Mouse (Mus musculus) hindbrain, embryonic 13.5 days (tissue): ENCODE measurements around the gene Nr2c2. TPM values are rescaled to one million over a fixed set of nuclear protein-coding genes. Genes with fewer than 3 reads are reported as not detected.

ENCODE experiments used
- ATAC-seq: fragments of 200-750 bp; cut with Nextera tagmentation; 2 replicates; pipeline ENCODE4 v1.8.0; 2017; ENCODE audit warnings: moderate TSS enrichment; ENCODE audit not compliant: low FRiP score
- H3K27ac ChIP-seq: fragments of 300-500 bp; sonication (generic); 2 replicates; pipeline ENCODE4 v1.5.1; 2015; ENCODE audit warnings: inconsistent platforms, mild to moderate bottlenecking, moderate library complexity
- H3K27me3 ChIP-seq: fragments of 300-500 bp; sonication (generic); 2 replicates; pipeline ENCODE4 v1.6.1; 2015; ENCODE audit warnings: mild to moderate bottlenecking, inconsistent platforms
- H3K36me3 ChIP-seq: fragments of 300-500 bp; sonication (generic); 2 replicates; pipeline ENCODE4 v1.6.1; 2015; ENCODE audit warnings: mild to moderate bottlenecking, inconsistent platforms
- H3K4me1 ChIP-seq: fragments of 300-500 bp; sonication (generic); replicated peaks from 2 replicates; pipeline ENCODE4 v1.6.1; 2015; ENCODE audit warnings: inconsistent platforms
- H3K4me2 ChIP-seq: fragments of 300-500 bp; sonication (generic); 2 replicates; pipeline ENCODE4 v1.6.1; 2015; ENCODE audit warnings: inconsistent platforms, mild to moderate bottlenecking, moderate library complexity
- H3K4me3 ChIP-seq: fragments of 300-500 bp; sonication (generic); 2 replicates; pipeline ENCODE4 v1.5.1; 2015; ENCODE audit warnings: mild to moderate bottlenecking, inconsistent platforms
- H3K9ac ChIP-seq: fragments of 300-500 bp; sonication (generic); 2 replicates; pipeline ENCODE4 v1.6.1; 2015; ENCODE audit warnings: mild to moderate bottlenecking, inconsistent platforms
- H3K9me3 ChIP-seq: fragments of 300-500 bp; sonication (generic); 2 replicates; pipeline ENCODE4 v1.6.1; 2016; ENCODE audit warnings: inconsistent platforms
- WGBS: fragments of 180-500 bp; shearing (Covaris S2); methylation state at CpG from one replicate; pipeline ENCODE4 v1.1.7; 2015; 5-methylcytosine and 5-hydroxymethylcytosine counted together
- polyA plus RNA-seq: library from polyadenylated mRNA; unstranded; fragments of >200 nt; fragmentation: Nextera tagmentation; extraction: Ambion mirVana; gene quantifications from 2 replicates; pipeline ENCODE4 v1.2.1, GENCODE M21; 2015

Gene Nr2c2
- 22.9 and 23.7 TPM in 2 replicates for polyA plus RNA-seq

DNA sequence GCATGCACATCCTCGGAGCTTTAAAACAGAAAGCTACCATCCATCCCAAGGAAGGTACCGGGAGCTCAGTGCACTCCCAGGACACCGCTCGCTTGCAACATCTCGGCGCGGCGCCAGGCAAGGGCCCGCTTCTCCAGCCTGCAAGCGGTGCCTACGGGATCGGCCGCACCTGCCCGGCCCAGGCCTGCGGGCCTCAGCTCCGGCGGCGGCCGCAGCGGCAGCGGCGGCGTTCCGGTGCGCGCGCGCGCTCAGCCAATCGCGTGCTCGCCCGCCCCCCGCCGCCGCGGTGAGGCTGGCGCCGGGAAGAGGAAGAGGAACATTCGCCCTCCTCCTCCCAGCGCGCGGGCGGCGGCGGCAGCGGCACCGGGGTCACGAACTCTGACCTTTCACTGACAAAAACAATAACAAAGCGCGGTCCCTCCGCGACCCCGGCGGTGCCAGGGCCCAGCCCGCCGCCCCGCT is at the start of gene Nr2c2:
Gene Nr2c2, plus strand, starts transcription at position 261 of the 462 bp plus-strand sequence.
- Histone ChIP-seq H3K4me2 (peak within 1 kb of the TSS; percentile 80), H3K4me3 (peak within 1 kb of the TSS; percentile 94), H3K27ac (peak within 1 kb of the TSS; percentile 99), H3K9me3 (no peaks in the 10 kb centered on the region), H3K4me1 (peaks cover 39% of the 10 kb centered on the region), H3K36me3 (no peaks in the 10 kb centered on the region), H3K9ac (peak within 1 kb of the TSS; percentile 97), H3K27me3 (no peaks in the 10 kb centered on the region)
- WGBS: 1% methylated on average over 25 of the region's 58 CpGs
- ATAC-seq: peak; percentile 63

DNA sequence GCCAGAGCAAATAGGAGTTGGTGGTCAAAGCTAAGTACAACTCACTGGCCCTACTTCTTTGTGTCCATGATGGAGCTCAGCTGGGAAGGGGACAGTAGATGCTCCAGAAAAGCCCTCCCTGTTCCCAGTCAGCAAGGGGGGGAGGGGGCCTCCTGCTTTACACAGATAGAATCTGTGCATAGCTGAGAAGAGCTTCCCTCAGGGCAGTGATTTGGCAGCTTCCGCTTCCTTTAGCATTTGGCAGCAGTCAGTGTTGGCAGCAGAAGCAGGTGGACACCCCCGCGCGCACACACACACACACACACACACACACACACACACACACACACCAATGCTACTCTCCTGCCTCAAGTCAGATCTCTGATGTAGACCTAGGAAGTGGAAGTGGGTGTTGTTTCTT is 49.1 kb upstream of the Nr2c2 start:
- Histone ChIP-seq H3K9ac (no peak overlapping the region), H3K9me3 (no peaks in the 10 kb centered on the region), H3K36me3 (0 out of 2 replicates have a peak, but pooled peaks cover 4% of the 10 kb centered on the region), H3K27ac (no peak overlapping the region), H3K27me3 (no peaks in the 10 kb centered on the region), H3K4me1 (no peaks in the 10 kb centered on the region), H3K4me2 (no peak overlapping the region), H3K4me3 (no peak overlapping the region)
- 85% methylated on average over 4 of the region's 4 CpGs for WGBS
- ATAC-seq: no peak

DNA sequence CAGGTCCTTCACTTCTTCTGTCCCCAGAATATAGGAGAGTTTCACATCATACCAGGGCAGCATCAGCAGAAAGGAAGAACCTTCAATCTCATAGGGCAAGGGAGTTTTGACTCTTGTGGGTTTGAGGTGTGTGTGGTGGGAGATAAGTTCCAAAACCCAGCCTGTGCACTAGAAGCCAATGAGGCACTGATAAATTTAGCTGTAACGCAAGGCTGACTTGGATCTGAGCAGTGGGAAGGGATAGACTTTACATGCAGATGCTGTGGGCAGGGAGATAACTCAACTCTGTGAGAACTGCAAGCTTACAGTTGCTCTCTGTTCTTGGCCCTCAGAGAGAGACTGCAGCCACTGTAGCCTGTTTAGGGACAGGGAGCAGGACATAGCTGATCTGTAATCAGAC is 48.3 kb upstream of the Nr2c2 start:
- H3K9ac ChIP-seq: no peak overlapping the region
- H3K4me2 ChIP-seq: no peak overlapping the region
- no peak overlapping the region for H3K27ac ChIP-seq
- 85% methylated on average over 1 of the region's 1 CpGs for WGBS
- H3K9me3 ChIP-seq: no peaks in the 10 kb centered on the region
- no peak overlapping the region for H3K4me3 ChIP-seq
- 0 out of 2 replicates have a peak, but pooled peaks cover 4% of the 10 kb centered on the region for H3K36me3 ChIP-seq
- H3K4me1 ChIP-seq: no peaks in the 10 kb centered on the region
- no peak for ATAC-seq
- H3K27me3 ChIP-seq: no peaks in the 10 kb centered on the region

DNA sequence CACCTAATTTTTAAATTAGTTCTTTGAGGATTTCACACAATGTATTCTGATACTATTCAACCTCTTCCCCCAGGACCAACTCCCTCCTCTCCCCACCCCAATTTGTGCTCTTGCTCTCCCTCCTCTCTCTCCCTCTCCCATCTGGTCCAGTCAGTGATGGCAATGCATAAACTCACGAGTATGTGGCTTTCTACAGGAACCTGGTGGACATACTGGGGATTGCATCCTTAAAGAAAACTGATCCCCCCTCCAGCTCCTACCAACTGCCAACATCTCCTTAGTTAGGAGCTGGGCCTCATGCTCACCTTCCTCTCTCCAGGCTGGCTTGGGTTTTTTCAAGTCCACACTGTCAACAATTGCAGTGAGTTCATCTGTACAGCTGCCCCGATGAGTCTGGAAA is 33.4 kb upstream of the Nr2c2 start:
- Histone ChIP-seq H3K9ac (no peak overlapping the region), H3K27ac (no peak overlapping the region), H3K9me3 (no peaks in the 10 kb centered on the region), H3K4me2 (no peak overlapping the region), H3K27me3 (no peaks in the 10 kb centered on the region), H3K4me1 (peaks cover 9% of the 10 kb centered on the region), H3K36me3 (peaks cover 10% of the 10 kb centered on the region; the same call in 1 of the 2 replicates), H3K4me3 (no peak overlapping the region)
- 54% methylated on average over 2 of the region's 2 CpGs for WGBS
- ATAC-seq: no peak

DNA sequence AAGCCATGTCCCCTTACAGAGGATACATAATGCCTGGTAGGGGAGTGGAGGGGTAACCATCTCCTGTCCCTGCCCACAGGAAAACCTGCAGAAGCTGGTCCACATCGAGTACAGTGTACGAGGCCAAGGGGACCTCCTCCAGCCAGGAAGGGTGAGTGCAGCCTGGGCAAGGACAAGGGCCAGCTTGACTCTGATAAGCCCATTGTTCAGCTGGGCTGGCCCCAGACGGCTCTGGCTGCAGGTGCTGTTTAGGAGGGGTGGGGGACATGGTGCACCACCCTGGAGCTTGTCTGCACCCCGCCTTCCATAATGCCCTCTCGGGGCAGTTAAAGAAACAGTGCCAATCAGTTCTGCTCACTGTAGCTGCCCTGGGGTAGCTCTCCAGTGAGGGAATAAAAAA is 29.5 kb upstream of the Nr2c2 start:
- WGBS: 50% methylated on average over 5 of the region's 5 CpGs
- peaks cover 17% of the 10 kb centered on the region for H3K4me1 ChIP-seq
- H3K9ac ChIP-seq: no peak overlapping the region
- no peak overlapping the region for H3K27ac ChIP-seq
- H3K9me3 ChIP-seq: no peaks in the 10 kb centered on the region
- no peak overlapping the region for H3K4me2 ChIP-seq
- no peak overlapping the region for H3K4me3 ChIP-seq
- no peaks in the 10 kb centered on the region for H3K36me3 ChIP-seq
- ATAC-seq: no peak
- no peaks in the 10 kb centered on the region for H3K27me3 ChIP-seq

DNA sequence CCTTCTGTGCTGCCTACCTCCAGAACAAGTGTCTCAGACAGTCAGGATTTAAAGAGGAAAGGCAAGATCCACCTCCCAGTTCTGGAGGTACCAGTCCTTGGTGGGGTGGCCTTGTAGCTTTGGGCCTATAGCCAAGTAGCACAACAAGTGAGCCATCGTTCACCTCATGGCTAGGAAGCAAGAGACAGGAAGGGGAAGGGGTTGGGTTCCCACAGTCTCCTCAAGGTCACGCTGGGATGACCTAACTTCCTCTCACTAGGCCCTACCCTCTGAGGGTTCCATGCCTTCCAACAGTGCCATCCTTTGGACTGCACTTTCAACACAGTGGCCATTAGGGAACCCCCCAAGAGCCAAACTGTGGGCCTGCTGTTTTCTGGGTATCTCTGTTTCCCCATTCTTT is 27.7 kb upstream of the Nr2c2 start:
- no peak overlapping the region for H3K9ac ChIP-seq
- H3K9me3 ChIP-seq: no peaks in the 10 kb centered on the region
- H3K36me3 ChIP-seq: no peaks in the 10 kb centered on the region; the same call in 1 of the 2 replicates
- peaks cover 20% of the 10 kb centered on the region for H3K4me1 ChIP-seq
- 0 out of 2 replicates have a peak overlapping the region, but pooled peaks have one; percentile 23 for H3K27ac ChIP-seq
- no peaks in the 10 kb centered on the region for H3K27me3 ChIP-seq
- H3K4me3 ChIP-seq: no peak overlapping the region
- 80% methylated on average over 2 of the region's 2 CpGs for WGBS
- no peak for ATAC-seq
- no peak overlapping the region for H3K4me2 ChIP-seq

DNA sequence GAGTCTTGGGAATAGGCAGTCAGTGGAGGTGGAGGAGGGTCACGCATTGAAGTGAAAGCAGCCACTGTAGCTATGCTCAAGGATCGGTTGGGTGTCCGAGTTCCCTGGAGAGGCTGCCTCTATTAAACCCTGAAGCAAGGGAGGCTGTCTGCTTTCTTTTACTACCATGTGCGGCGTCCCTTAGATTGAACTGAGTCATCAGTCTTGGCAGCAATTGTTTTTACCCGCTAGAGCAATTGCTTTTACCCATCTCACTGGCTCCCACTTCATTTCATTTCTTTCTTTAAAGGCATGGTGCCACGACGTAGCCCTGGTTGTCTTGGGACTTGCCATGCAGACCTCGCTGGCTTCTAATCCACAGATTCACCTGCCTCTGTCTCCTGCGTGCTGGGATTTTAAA is 27.1 kb upstream of the Nr2c2 start:
- WGBS: 60% methylated on average over 10 of the region's 10 CpGs
- H3K27me3 ChIP-seq: no peaks in the 10 kb centered on the region
- no peak overlapping the region for H3K27ac ChIP-seq
- no peak for ATAC-seq
- no peak overlapping the region for H3K4me2 ChIP-seq
- H3K36me3 ChIP-seq: no peaks in the 10 kb centered on the region; the same call in 1 of the 2 replicates
- H3K9me3 ChIP-seq: no peaks in the 10 kb centered on the region
- H3K9ac ChIP-seq: 0 out of 2 replicates have a peak overlapping the region, but pooled peaks have one; percentile 16
- peaks cover 20% of the 10 kb centered on the region for H3K4me1 ChIP-seq
- no peak overlapping the region for H3K4me3 ChIP-seq

DNA sequence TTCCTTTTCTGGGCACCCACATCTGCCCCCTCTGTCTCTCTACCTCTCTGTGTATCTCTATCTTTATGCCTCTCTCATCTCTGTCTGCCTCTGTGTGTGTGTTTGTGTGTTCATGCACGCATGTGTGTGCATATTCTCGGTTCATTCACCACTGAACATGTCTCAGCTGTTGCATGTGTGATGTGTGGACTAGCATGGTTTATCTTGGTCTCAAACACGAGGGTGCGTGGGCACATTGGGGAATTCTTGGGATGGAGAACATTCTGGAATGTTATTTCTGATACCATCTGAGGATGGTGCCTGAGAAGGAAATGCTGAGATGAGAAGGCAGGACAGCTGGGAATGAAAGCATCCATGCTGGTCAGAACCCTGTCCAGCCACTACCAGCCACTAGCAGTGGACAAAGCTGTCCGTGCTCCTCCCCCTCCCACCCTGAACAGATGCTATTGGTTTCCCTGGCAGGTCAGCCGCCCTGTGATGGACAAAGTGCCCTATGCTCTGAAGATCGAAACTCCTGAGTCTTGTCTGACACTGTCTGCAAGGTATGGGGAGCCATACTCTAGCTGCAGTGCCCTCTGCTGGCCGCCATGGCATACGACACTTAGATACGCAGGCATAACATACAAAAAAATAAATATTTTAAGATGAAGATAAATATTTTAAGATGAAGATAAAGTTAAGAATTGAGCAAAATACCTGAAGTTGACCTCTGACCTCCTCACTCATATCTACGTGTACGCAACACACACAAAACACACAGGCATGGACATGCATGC is 25.3 kb upstream of the Nr2c2 start:
- Histone ChIP-seq H3K4me3 (no peak overlapping the region), H3K27me3 (no peaks in the 10 kb centered on the region), H3K36me3 (no peaks in the 10 kb centered on the region; the same call in 1 of the 2 replicates), H3K27ac (no peak overlapping the region), H3K4me1 (peaks cover 20% of the 10 kb centered on the region), H3K9me3 (no peaks in the 10 kb centered on the region), H3K4me2 (no peak overlapping the region), H3K9ac (no peak overlapping the region)
- 53% methylated on average over 12 of the region's 12 CpGs for WGBS
- no peak for ATAC-seq

DNA sequence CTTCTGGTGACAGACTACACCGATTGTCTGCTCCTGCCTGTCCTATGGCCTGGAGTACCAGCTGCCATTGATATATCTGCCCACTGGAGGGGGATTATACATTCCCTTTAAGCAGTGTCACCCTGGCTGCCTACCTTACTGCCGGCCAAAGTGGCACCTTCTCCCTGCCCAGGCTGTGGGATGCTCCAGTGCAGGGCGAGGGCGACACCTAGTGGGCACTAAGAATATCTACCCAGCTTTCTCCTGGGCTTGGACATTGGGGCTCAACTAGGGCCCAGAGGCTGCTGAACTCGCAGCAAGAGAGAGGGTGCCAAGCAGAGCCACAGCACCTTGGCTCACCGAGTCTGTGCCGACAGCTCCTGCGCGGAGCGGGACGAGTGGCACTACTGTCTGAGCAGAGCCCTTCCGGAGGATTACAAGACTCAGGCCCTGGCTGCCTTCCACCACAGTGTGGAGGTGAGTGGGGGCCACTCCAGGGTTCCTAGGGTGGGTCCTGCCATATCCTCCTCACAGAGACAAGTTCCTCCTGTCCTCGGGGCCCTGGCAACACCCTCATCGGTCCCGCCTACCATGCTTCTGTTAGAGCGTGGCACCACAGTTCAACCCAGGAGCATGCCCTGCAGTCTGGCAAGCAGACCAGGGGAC is 23.9 kb upstream of the Nr2c2 start:
- Histone ChIP-seq H3K27ac (no peak overlapping the region), H3K4me3 (no peak overlapping the region), H3K36me3 (peaks cover 5% of the 10 kb centered on the region; the same call in 1 of the 2 replicates), H3K4me1 (peaks cover 13% of the 10 kb centered on the region), H3K4me2 (no peak overlapping the region), H3K27me3 (no peaks in the 10 kb centered on the region), H3K9ac (no peak overlapping the region), H3K9me3 (no peaks in the 10 kb centered on the region)
- WGBS: 36% methylated on average over 16 of the region's 16 CpGs
- peak; percentile 90 for ATAC-seq

DNA sequence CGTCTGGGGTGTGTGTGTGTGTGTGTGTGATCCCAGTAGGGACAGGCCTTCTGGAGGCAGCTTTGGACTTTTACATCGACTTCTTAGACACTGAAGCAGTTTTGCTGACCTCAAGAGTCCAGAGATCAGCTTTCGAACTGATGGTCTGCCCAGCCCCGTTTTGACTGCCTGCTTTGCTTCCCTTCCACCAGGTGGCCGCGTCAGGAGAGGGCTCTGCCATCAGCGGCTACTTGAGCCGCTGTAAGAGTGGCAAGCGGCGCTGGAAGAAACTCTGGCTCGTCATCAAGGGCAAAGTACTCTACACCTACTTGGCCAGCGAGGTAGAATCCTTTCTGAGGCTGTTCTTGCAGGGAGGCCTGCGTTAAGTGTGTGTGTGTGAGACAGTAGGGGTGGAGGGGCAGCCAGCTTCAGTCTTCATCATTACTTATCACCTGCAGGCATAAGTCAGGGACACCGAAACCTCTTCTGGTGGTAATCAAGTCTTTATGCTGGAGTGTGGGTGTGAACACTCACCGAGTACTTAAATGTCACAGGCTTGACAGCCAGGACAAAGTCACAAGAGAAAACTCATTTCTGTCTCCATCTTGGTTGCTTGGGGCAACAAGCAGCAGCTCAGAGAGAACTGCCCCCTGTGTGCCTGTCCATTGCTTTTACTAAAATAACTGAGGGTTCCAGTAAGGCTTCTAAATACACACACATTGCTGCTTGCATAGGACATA is 19.9 kb upstream of the Nr2c2 start:
- H3K4me3 ChIP-seq: no peak overlapping the region
- no peaks in the 10 kb centered on the region for H3K9me3 ChIP-seq
- H3K27me3 ChIP-seq: no peaks in the 10 kb centered on the region
- no peak for ATAC-seq
- no peak overlapping the region for H3K4me2 ChIP-seq
- H3K4me1 ChIP-seq: 0 out of 2 replicates have a peak, but pooled peaks cover 3% of the 10 kb centered on the region
- no peak overlapping the region for H3K9ac ChIP-seq
- H3K36me3 ChIP-seq: peaks cover 7% of the 10 kb centered on the region; the same call in 1 of the 2 replicates
- no peak overlapping the region for H3K27ac ChIP-seq
- 56% methylated on average over 15 of the region's 15 CpGs for WGBS

DNA sequence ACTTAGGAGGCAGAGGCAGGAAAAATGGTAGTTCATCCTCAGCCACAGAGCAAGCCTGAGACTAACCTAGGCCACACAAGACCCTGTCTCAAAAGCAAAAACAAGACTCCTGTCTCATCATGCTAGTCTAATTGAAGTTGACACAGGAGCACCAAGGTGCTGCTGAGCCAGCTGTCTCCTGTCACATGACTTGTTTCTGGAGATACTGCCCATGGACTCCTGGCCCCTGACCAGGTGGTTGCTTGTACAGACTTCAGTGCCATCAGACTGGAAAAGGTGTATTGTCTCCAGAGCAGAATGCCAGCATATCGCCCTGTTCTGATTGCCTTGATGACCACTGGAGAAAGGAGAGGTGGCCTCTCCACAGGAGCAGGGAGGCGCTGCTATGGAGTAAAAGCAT is 10.5 kb upstream of the Nr2c2 start:
- H3K27ac ChIP-seq: no peak overlapping the region
- no peak overlapping the region for H3K4me3 ChIP-seq
- ATAC-seq: no peak
- H3K9ac ChIP-seq: no peak overlapping the region
- no peaks in the 10 kb centered on the region for H3K36me3 ChIP-seq
- no peaks in the 10 kb centered on the region for H3K4me1 ChIP-seq
- H3K4me2 ChIP-seq: no peak overlapping the region
- WGBS: 92% methylated on average over 2 of the region's 2 CpGs
- no peaks in the 10 kb centered on the region for H3K27me3 ChIP-seq
- no peaks in the 10 kb centered on the region for H3K9me3 ChIP-seq

DNA sequence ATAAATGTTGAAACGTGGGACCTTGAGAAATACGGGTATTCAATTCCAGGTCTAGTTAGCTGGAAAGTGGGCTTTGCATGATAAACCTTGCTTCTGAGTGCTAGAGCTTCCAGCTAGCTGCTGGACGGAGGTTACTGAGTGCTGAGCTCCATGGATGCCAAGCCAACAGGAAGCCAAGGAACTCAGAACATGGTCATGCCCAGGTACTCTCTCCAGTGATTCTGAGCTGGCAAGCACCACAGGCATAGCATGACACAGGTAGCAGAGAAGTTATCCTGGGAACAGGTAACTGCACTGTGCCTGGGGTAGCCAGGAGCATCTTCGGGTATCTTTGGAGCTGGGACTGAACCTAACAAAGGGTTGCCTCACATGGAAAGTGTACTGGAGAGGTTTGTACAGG is 8.4 kb upstream of the Nr2c2 start:
- 91% methylated on average over 4 of the region's 4 CpGs for WGBS
- Histone ChIP-seq H3K4me3 (no peak overlapping the region), H3K9me3 (no peaks in the 10 kb centered on the region), H3K4me2 (no peak overlapping the region), H3K9ac (no peak overlapping the region), H3K27me3 (no peaks in the 10 kb centered on the region), H3K27ac (no peak overlapping the region), H3K36me3 (no peaks in the 10 kb centered on the region), H3K4me1 (no peaks in the 10 kb centered on the region)
- ATAC-seq: no peak
